Mouse (Mus musculus): ENCODE data around the gene Fcna.
A peak's percentile ranks its signal among the peaks of the same experiment; 100 is the strongest.

Fcna gene

DNA sequence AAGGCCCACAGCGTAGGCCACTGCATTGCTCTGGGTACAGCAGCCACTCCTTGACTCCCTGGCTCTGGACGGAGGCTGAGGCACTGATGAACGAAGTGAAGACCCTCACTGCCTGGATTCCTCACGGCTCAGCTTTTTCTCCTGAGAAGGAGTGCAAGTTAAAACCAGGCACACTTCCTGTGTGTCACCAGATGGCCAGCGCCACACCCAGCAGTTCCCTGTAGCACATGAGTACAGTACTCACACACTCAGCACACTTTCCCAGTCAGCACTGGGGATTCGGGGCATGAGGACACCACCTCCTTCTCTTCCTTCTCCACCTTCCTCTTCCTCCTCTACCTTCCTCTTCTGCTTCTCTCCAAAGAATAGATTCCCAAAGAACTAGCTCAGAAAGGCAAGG lies at the start of gene Fcna:
Fcna (minus strand) TSS at position 220 of the 400 bp plus-strand sequence.
- no peak for DNase-seq

DNA sequence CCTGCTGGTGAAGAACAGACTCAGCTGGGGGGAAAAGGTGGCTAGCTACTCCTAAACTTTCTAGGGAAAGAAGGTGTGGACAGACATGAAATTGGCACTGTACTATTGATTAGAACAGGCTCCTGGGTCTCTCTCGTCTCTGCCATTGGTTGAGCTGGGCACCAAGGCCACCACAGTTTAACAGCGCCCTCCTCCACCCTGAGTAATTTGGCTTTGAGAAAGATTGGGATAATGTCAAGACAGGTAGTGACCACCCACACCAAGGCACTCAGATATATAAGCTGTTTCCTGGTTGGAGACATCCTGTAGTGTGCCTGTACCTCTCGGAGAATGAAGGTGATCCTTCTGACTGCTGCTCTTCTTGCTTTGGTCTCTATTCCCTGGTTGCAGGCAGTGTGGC lies 48.7 kb upstream of the Fcna start, which contains the start of gene Lcn6:
Lcn6 (plus strand) TSS at position 301 of the 400 bp plus-strand sequence.
- DNase-seq = no peak

DNA sequence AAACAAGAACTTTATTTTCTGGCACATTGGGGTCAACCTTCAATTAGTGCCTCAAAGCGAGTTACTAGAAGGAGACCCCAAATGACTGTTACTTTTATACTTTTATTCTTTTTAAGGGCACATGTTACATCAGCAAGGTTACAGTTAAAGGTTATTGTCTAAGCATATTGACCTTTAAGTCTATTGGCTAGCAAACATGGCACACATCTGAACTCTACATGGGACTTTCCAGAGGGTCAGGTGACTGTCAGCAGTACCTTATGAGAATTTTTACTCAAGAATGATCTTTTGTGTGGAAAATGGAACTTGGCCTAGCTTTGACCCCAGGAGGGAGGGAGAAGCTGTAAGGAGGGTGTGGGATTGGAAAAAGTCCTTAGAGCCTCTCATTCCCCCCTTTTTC lies 38.7 kb upstream of the Fcna start:
- DNase-seq = no peak

DNA sequence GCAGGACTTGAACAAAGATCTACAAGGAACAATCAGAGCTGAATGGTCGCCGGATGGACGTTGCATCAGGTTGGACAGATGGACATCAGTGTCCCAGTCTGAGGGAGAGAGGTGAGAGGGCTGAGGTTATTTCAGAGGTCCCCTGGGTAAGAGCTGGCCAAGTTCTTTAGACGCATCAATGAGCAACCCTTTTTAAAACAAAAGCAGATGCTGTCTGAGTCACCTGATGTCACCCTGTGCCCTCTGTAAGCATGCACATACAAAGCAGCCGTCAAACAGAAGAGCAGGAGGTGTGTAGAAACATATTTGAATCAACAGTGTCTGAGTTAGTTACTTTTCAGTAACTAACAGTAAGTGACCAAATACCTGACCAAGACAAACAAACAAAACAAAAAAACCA lies 36.3 kb upstream of the Fcna start:
- no peak for DNase-seq

DNA sequence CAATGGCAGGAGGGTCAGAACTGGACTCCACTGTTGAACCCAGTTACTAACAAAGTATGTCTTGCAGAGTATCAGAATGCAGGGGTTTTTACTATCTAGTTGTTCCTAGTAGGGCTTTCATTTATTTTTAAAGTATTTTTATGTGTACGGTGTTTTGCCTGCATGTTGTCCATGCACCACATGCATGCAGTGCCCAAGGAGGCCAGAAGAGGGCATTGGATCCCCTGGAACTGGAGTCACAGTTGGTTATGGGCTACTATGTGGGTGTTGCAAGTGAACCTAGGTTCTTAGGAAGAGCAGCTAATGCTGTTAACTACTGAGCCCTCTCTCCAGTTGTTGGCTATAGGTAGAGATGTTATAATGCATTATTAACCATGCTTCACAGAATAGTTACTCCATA lies 35.7 kb upstream of the Fcna start:
- peak; percentile 68 for DNase-seq

DNA sequence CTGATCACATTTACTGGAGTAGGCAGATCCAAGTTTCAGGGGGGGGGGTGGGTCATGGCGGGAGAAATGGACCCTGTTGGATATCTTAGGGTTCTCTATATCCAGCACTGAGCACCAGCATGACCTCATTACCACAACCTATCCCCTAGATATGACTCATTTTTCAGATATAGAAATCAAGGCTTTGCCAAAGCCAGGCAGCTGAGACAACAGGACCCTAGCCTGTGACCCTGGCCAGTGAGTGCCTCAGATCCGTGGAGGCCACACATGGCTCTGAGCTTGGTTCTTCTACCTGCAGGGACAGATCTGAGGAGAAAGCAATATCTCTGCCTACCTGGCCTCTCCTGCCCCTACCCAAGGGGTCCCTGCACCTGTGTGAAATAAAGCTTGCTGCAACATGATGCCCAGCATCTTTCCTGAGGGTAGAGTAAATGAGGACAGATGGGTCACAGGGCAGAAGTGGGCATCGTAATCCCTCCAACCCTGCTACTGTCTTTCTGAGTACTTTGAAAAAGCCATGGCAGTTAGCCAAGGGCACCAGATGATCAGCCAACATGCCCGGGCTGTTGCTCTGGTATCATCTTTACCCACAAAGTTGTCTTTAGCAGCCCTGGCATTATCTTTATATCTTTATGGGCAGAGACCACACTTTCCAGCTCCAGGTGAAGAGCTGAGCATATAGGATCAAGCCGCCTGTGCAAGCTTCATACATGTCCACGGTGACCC lies 33.6 kb upstream of the Fcna start:
- DNase-seq = no peak

DNA sequence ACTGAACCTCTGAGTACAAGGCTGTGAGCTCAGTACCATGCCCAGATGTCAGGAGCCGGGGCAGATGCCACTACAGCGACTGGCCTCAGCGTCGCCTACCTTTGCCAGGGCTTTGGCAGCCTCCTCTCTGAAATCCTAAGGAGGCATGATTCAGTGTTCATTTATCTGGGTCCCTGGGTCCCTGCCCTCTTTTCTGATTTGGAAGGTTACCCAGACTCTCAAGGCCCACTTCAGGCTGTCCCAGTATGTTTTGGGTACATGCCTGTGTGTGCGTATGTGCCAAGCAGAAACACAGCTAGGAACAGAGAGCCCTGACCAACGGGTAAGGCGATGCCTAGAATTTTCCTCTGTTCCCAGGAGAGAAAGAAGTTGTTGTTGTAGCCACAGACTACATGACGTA lies 32.4 kb upstream of the Fcna start:
- no peak for DNase-seq

DNA sequence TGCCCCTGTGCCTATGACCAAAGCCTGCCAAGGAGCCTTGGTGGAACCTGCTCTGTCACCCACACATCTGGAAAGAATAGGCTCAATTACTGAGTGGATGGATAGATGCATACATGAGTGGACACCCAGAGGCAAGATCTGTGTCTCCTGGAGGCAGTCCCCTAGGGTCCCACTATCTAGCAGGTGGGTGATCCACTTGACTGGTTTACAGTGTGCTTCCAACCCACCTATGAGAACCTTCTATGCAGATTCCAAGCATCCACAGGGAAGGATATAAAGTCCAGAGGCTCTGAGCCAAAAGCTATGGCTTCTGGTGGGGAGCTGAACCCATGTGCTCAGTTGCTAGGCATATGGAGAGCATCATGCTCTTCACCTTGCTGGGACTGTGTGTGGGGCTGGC lies 29.8 kb upstream of the Fcna start, which contains the start of gene Lcn5:
Lcn5 (plus strand) TSS at position 301 of the 400 bp plus-strand sequence.
- no peak for DNase-seq

DNA sequence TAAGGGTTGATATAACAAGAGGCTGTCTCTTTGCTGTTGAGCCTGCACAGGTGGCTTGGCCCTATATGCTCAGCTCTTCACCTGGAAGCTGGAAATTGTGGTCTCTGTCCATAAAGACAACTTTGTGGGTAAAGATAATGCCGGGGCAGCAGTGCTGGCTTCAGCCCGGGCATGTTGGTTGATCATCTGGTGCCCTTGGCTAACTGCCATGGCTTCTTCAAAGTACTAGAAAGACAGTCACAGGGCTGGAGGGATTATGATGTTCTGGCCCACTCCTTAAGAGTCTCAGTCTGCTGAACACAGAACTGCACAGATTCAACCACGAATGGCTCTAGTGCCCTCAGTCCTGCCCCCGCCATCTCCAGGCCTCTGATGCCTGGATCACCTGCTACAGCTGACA lies 29.4 kb upstream of the Fcna start:
- peak; percentile 8 for DNase-seq

DNA sequence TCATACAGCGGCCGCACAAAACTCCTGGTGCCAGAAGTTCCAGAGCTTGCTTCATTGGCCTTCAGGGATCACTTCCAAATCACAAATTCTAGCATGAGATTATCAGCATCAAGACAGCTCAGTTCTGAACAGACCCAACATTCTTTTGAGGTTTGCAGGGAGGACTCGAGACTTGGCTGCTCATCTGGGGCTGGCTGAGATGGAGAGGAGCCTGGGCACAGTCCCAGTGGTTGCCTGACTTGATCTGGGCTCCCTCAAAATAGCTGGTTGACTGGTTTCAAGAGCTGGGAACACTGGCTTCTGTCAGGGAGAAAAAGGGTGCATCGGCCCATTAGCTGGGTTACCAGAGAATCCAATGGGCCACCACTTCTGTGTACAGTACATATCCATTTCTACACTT lies 28.9 kb upstream of the Fcna start:
- DNase-seq = peak; percentile 23

DNA sequence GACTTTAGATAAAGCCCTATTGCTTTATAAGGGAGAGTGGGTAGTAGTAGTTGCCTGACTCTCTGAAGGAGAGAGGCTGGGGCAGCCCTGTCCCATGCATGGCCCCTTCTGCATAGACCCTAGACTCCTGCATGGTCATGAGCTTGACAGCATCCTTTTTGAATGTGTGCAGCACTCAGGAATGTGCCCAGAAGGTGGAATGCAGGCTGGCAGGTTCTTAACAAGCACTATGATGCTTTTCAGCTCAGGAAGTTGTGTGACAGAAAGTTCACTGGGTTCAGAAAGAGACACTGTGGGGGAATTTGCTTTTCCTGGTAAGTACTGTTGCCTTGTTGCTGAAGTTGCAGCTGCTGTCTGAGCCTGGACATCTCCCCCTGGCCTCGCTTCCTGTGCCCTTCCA lies 26.7 kb upstream of the Fcna start:
- no peak for DNase-seq

DNA sequence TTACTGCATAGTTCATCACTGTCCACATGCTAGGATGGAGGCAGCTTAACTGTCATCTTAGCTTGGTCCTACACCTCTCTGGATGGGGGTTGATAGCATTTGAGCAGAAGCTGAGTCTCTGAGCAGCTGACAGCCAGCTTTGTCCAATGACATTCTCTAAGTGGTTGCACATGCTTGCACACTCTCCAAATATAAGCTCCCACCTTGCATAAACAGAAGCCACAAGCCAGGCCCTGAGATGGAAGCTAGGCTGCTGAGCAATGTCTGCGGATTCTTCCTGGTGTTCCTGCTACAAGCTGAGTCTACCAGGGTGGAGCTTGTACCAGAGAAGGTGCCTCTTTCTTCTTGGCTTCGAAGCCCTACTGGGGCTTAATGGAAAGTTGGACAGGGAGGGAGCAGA lies 25.1 kb upstream of the Fcna start, which contains the start of gene Lcn8:
Lcn8 (plus strand) TSS at position 219 of the 400 bp plus-strand sequence.
- DNase-seq = no peak

DNA sequence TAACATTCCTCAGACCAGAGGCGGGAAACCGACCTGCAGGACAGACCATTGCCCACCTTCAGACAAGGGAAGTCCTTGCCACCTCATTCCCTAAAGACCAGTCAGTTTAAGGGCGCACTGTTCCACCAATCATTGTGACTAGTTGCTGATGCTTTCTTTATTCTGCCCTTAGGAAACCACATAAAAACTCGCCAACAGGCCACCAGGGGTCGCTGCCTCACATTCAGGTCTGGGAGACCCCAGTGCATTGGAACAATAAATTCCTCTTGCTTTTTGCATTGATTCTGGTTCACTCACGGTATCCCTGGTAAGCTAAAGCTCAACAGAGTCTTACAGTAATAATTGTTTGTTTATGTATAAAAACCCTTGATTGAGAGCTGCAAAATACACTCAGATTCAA lies 12.1 kb upstream of the Fcna start:
- peak; percentile 52 for DNase-seq

DNA sequence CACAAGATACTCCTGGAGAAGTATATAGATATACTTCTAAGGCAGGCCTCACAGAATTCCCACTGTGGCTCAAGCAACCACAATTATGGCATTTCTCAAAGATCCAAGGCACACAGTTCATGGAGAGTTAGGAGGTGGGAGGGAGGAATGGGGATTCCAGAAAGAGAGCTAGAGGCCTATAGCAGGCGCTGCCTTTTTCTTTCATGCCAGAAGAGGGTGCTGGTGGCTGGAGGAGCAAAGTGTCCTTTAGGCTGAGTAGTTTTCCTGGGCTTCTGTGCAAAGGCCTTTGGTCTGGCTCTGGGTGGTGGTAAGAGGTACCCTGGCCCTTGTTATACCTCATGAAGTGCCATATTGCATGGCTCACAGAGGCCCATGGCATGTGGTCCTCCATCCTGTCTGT lies 6.2 kb upstream of the Fcna start:
- DNase-seq = no peak

DNA sequence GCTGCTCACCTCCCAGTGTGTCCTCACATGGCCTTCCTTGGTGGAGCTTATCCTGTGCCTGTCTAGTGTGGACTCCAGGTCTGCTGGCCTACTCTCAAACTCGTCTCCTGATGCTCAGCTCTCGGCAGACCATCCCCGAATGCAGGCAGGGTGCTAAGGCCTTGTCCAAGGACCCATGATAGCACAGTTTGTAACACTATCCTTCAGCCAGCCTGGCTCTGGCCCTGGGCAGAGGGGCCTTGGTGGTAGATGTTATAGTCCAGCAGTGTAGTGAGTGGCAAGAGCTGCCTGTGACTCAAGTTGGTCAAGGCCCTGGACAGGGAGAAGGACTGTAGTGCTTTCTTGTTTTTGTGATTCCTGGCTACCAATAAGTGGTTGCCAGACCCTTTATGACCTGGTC lies 5.8 kb upstream of the Fcna start:
- DNase-seq = no peak

DNA sequence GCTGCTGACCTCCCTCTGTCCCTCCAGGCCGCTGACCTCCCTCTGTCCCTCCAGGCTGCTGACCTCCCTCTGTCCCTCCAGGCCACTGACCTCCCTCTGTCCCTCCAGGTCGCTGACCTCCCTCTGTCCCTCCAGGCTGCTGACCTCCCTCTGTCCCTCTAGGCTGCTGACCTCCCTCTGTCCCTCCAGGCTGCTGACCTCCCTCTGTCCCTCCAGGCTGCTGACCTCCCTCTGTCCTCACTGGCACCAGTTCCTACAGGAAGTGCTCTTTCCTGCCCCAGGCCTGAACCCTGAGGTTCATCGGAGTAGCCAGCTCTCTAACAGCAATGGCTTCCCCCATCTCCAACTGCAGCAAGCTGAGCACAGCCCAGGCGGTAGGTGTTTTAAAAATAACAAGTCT lies 908 bp upstream of the Fcna start:
- no peak for DNase-seq

DNA sequence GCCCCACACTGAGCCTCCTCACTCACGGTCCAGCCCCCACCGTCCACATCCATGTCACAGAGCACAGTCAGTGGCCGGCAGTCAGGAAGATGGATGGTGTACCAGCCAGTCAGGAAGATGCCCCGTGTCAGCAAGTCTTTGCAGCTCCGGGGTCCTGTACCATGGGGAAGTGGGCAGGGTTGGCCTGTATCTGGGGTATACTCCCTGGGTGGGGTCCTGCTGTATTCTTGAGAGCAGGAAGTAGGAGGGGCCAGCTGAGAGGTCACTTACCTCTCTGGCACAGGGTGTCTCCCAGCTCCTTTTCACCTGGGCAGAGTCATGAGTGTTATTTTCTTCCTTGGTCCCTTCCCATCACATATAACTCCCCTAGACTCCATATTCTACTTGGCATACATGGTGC lies 1.8 kb downstream of the Fcna start:
- DNase-seq = no peak

DNA sequence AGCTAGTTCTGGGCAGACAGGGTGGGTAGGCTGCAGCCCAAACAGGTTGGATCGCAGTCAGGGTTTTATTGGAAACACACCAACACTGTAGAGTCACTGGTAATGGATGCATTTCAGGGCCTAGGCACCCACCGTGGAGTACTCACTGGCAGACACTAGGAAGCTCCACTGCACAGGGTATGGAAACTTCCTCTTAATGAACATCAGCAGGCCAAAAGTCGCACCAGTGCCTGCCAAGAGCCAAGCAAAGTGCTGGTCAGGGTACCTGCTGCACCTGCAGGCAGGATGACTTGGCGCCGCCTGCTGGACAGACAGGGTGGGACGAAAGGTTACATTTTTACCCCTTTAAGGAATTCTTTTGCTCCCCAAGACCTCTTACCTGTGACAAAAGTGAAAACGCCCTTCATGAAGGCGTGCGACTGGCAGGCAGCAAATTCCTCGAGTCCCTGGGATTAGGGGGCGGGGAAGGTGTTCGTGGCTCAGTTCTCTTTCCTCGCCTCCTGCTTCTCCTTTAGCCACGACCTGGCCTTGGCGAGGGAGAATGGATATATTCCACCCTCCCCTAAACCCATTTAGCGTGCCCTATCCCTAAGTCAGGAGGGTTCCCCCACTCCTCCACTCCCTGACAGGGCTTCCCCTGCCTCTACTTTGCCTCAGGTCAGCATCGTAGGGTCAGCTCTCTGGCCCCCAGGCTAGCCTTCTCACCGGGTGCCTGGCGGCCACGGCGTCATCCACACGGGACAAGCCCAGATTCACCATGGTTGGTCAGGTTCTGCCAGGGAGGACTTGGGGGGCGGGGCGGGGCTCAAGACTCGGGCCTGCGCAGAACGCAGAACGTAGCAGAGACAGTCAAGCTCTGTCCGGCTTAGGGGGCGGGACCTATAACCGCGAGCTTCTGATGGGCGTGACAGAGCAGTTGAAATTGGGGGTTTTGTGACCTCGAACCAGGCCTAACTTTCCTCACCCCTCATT lies 6.3 kb downstream of the Fcna start, which contains the start of gene Tmem141:
Tmem141 (minus strand) TSS at position 777 of the 972 bp plus-strand sequence.
- DNase-seq = peak; percentile 96

DNA sequence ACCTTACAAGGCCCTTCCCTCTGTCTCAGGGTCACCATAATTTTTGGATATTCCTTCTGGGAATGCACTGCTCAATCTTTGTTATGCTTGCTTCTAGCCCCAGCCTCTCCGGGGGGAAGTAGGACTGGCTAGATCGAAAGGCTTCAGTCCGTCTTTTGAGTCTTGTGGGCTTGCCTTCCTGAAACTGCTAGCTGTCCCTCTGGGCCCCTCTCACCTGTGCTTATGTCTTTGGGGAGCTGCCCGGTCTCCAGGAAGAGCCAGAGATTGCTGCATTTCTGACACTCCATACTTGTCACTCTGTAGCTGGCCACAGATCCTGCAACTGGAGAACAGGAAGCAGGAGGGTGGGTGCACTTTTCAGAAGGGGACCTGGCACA lies 7.0 kb downstream of the Fcna start:
- no peak for DNase-seq

DNA sequence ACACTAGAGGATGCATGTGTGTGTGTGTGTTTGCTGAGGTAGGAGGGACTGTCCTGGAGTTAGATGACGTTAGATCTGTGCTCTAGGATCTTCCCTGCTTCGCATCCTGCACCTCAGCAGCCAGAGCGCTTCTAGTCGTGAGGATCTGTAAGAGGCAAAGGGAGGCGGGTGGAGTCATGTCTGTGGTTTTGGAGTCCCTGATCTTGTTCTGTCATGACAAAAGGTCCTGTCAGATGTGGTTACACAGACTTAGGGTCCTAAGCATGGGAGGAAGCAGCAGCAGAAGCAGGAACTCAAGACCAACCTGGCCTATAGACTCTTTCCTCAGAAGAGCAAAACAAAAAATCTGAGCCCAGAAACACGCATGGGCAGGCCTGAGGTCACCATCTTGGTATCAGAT lies 7.4 kb downstream of the Fcna start:
- DNase-seq = no peak

DNA sequence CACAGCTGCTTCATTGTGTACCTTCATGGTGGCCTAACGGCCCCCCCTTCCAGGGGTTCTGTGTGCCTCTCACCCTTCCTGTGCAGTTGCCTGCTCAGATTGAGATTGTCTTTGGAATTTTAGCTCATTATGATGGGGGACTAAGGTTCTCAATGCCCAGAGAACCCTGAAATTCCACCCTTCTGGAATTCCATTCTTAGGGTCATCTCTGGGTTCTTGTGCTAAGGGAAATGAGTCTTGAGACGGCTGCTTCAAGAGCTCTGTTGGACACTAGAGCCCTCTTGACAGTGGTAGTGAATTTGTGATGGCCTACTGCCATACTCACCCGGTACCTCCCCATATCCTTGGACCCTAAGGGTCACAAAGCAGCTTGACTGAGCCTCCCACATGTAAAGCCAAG lies 10.3 kb downstream of the Fcna start, which contains the start of gene Ccdc183:
Ccdc183 (minus strand) TSS at position 101 of the 400 bp plus-strand sequence.
- DNase-seq = no peak

DNA sequence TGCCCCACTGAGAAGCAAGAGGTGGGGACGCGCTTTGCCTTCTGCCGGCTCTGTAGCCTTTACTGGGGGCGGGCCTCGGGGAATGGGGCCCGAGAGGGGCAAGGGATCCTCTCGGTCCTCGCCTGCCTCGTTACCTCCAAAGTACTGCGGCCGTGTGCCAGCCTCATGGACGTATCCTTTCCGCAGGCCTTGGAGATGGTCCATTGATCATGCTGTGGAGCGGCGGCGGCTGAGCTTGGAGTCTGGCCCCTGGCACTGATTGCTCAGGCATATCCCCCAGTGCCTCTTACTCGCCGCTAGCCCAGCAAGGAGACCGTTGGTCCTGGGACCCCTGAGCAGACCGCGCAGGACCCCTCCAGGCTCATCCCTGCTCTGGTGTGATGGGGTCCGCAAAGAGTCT lies 11.4 kb downstream of the Fcna start:
- DNase-seq = no peak

DNA sequence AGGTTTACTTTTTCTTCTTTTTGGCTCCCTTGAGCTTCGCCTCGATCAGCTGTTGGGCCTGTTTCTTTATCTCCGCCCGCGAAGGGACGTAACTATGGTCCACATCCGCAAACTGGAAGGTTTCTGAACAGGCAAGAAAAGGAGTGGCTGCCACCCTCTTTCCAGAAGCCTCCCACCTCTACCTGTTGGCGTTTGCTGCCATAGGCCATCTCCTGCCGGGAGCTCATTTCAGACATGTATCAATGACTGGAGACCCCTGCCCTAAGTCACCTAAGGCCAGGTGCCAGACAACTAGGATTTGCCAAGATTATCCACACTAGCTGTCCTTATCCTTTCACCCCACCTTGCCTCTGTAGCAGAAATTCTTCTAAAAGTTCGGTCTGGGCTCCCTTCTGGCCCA lies 19.2 kb downstream of the Fcna start:
- DNase-seq = no peak

Measured in lung, postnatal 10 days (tissue).